Mouse (Mus musculus) thymus, adult 2 months (tissue): ENCODE results near the gene Dgkg.

Source experiments
- CTCF ChIP-seq: fragments of 200-500 bp; IDR thresholded peaks from 2 replicates; pipeline ENCODE4 v1.5.1; 2012; ENCODE audit warnings: mild to moderate bottlenecking, control low read depth, low read length, moderate library complexity, borderline replicate concordance; ENCODE audit not compliant: control insufficient read depth, poor library complexity, insufficient read depth; ENCODE audit errors: extremely low read depth
- POLR2A ChIP-seq: fragments of 200-500 bp; IDR thresholded peaks from 2 replicates; pipeline ENCODE4 v1.6.1; 2012; ENCODE audit warnings: mild to moderate bottlenecking, low read length, control low read depth, moderate library complexity; ENCODE audit not compliant: control insufficient read depth, poor library complexity, insufficient read depth; ENCODE audit errors: extremely low read depth

DNA sequence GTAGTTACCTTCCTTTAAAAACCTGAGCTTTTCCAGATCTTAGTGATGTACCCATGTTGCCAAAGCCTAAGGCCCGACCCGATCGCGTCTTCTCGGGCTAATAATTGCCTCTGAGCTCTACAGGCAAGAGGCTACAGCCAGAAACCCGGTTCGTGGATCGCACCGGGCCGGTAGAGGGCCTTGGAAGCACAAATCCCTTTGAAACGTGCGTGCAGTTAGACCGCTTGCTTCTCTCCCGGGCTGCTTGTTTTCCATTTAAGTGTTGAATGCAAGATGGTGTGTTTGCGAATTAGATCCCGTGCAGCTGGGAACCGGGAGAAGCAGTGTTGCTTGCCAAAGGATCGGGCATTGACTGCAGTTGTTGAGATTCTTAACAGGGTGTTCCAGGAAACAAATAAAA lies 216.8 kb downstream of the Dgkg start:
- no peak for TF ChIP-seq CTCF
- no peak for TF ChIP-seq POLR2A
